In genomic region chr12:27465499-27466150, GRCm38 (mm10) we compare ENCODE assay signal across 22 mouse cellular contexts.
DNase-seq lines count a peak whose midpoint lies in the region; ATAC-seq and TF ChIP-seq lines count a peak whose summit lies in the region.
"Had no signal": no experiment of that assay in that cellular context is flagged by ENCODE, and none has a peak within 500 bp of the region (broad histone marks: within the 10 kb centered on the region; RNA-seq: fewer than 3 reads in every experiment).

No protein-coding gene starts in this region.

- no peak for ATAC-seq in hindbrain, embryonic 16.5 days
- ATAC-seq: inflammation-experienced regulatory T-cells, adult 6 months; midbrain, embryonic 13.5 days had no signal

- H3K4me3 ChIP-seq in hindbrain, embryonic 10.5 days, result no peak overlapping the region
- H3K4me3 ChIP-seq in hindbrain, embryonic 16.5 days (ENCODE audit: low read length), result no peak overlapping the region
- no peak overlapping the region for H3K4me3 ChIP-seq in left cerebral cortex, adult 2 months
- H3K4me3 ChIP-seq: heart, embryonic 13.5 days; liver, embryonic 13.5 days; midbrain, embryonic 13.5 days; myocyte; neural tube, embryonic 15.5 days had no signal

- no peak for TF ChIP-seq CTCF in brain, embryonic 14.5 days (IDR thresholded peaks at IDR 0.05; ENCODE audit: borderline replicate concordance, extremely low read depth, insufficient read depth, insufficient read length)
- no peak for TF ChIP-seq CTCF in left cerebral cortex, adult 2 months (IDR thresholded peaks at IDR 0.05)

- intact Hi-C loops in left cerebral cortex, adult 2 months (cut with DNase I), result loop anchor here (5.0 kb wide), 1 partner anchor 112 kb away; no protein-coding TSS in a partner anchor

- no peak for TF ChIP-seq POLR2A in brain, embryonic 14.5 days (IDR thresholded peaks at IDR 0.05; ENCODE audit: borderline replicate concordance, extremely low read depth, insufficient read depth, insufficient read length, poor library complexity, severe bottlenecking)

- no peak overlapping the region for H3K9ac ChIP-seq in hindbrain, embryonic 16.5 days (ENCODE audit: low read depth, low read length)
- H3K9ac ChIP-seq: heart, embryonic 13.5 days; liver, embryonic 13.5 days; midbrain, embryonic 13.5 days; neural tube, embryonic 15.5 days had no signal

- WGBS in hindbrain, embryonic 10.5 days, result 62% methylated on average over 3 of the region's 3 CpGs
- WGBS in hindbrain, embryonic 16.5 days, result 80% methylated on average over 3 of the region's 3 CpGs

- DNase-seq in hindbrain, embryonic 10.5 days (ENCODE audit: low spot score), result peak; percentile 22
- DNase-seq in brain, embryonic 14.5 days (ENCODE audit: low read depth), result peak; percentile 66
- peak; percentile 39 for DNase-seq in embryo, embryonic 11.5 days (ENCODE audit: low read depth, low spot score)
- peak; percentile 82 for DNase-seq in hindlimb bud, embryonic 11.5 days (ENCODE audit: extremely low spot score, low read depth, low spot score)
- no peak for DNase-seq in cerebellum, adult 9-10 months
- DNase-seq in left cerebral cortex, adult 2 months (ENCODE audit: extremely low spot score in 1 of 2, low spot score in 2 of 2), result no peak
- DNase-seq in left cerebral cortex, adult 8-10 months (ENCODE audit: low spot score in 2 of 2), result no peak
- DNase-seq: adrenal gland, postnatal 10 days; B cell, adult 2 months; cerebellum, adult 18-20 months; heart, postnatal 4 days; kidney, postnatal 14 days; liver, embryonic 13.5 days; lung, postnatal 14 days; thymus, postnatal 25 days had no signal

- H3K4me1 ChIP-seq in hindbrain, embryonic 10.5 days (replicated peaks), result peaks cover 10% of the 10 kb centered on the region; the same call in 1 of the 2 replicates
- no peaks in the 10 kb centered on the region for H3K4me1 ChIP-seq in hindbrain, embryonic 16.5 days (ENCODE audit: control insufficient read depth, insufficient read depth, low read depth, low read length)
- H3K4me1 ChIP-seq: liver, embryonic 13.5 days; midbrain, embryonic 13.5 days; neural tube, embryonic 15.5 days had no signal

- no peak overlapping the region for H3K4me2 ChIP-seq in hindbrain, embryonic 16.5 days (ENCODE audit: low read length)
- H3K4me2 ChIP-seq: heart, embryonic 13.5 days; liver, embryonic 13.5 days; midbrain, embryonic 13.5 days; neural tube, embryonic 15.5 days had no signal

- no peaks in the 10 kb centered on the region for H3K9me3 ChIP-seq in hindbrain, embryonic 10.5 days
- H3K9me3 ChIP-seq in hindbrain, embryonic 16.5 days (ENCODE audit: control insufficient read depth, low read length), result no peaks in the 10 kb centered on the region
- H3K9me3 ChIP-seq: heart, embryonic 13.5 days; liver, embryonic 13.5 days; midbrain, embryonic 13.5 days; neural tube, embryonic 15.5 days had no signal

- 0 out of 2 replicates have a peak overlapping the region, but pooled peaks have one; percentile 8 for H3K27ac ChIP-seq in hindbrain, embryonic 10.5 days
- no peak overlapping the region for H3K27ac ChIP-seq in hindbrain, embryonic 16.5 days (ENCODE audit: low read depth, low read length)
- no peak overlapping the region for H3K27ac ChIP-seq in left cerebral cortex, adult 2 months
- H3K27ac ChIP-seq: heart, embryonic 13.5 days; liver, embryonic 13.5 days; midbrain, embryonic 13.5 days; neural tube, embryonic 15.5 days; stomach, postnatal 0 days had no signal

- H3K27me3 ChIP-seq in hindbrain, embryonic 10.5 days (ENCODE audit: insufficient read depth, poor library complexity, severe bottlenecking), result no peaks in the 10 kb centered on the region; the same call in 1 of the 2 replicates
- no peaks in the 10 kb centered on the region for H3K27me3 ChIP-seq in hindbrain, embryonic 16.5 days (replicated peaks; ENCODE audit: control insufficient read depth, insufficient read depth, low read length)
- H3K27me3 ChIP-seq: heart, embryonic 13.5 days; liver, embryonic 13.5 days; midbrain, embryonic 13.5 days; neural tube, embryonic 15.5 days had no signal

- H3K36me3 ChIP-seq in hindbrain, embryonic 10.5 days, result no peaks in the 10 kb centered on the region
- H3K36me3 ChIP-seq in hindbrain, embryonic 16.5 days (ENCODE audit: control insufficient read depth, insufficient read depth, low read length), result no peaks in the 10 kb centered on the region
- H3K36me3 ChIP-seq: heart, embryonic 13.5 days; liver, embryonic 13.5 days; midbrain, embryonic 13.5 days; neural tube, embryonic 15.5 days had no signal

Comparison
In these comparisons a context has a peak if more than half of its experiments do, and no peak if none do; other contexts are left out.
1. DNase-seq: peak in hindbrain, embryonic 10.5 days (single experiment), brain, embryonic 14.5 days (single experiment), embryo, embryonic 11.5 days (single experiment) and hindlimb bud, embryonic 11.5 days (single experiment); none in cerebellum, adult 9-10 months (single experiment), left cerebral cortex, adult 2 months (0 of 2) and left cerebral cortex, adult 8-10 months (0 of 2).